Mouse (Mus musculus) midbrain, embryonic 14.5 days (tissue): ENCODE measurements at regions not wholly inside any gene's neighbourhood (a gene's known extent, or its start where the extent isn't known, plus 50 kb on each side); places are given as distances from the start of the nearest gene placed in this dataset.

Experiments
- ATAC-seq: fragments of 200-750 bp; cut with Nextera tagmentation; 2 replicates; pipeline ENCODE4 v1.8.0; 2017; ENCODE audit warnings: moderate number of reproducible peaks, moderate library complexity; ENCODE audit not compliant: low FRiP score, low TSS enrichment
- DNase-seq: peaks from one replicate; pipeline ENCODE4 v3.0.0-alpha.2; 2015
- H3K27ac ChIP-seq: fragments of 300-500 bp; sonication (generic); replicated peaks from 2 replicates; pipeline ENCODE4 v1.5.1; 2014; ENCODE audit warnings: mild to moderate bottlenecking, low read depth, low read length, moderate library complexity
- H3K27me3 ChIP-seq: fragments of 300-500 bp; sonication (generic); 2 replicates; pipeline ENCODE4 v1.6.1; 2014; ENCODE audit warnings: low read length, control low read depth, mixed read lengths; ENCODE audit not compliant: control insufficient read depth, insufficient read depth
- H3K36me3 ChIP-seq: fragments of 300-500 bp; sonication (generic); 2 replicates; pipeline ENCODE4 v1.6.1; 2014; ENCODE audit warnings: low read length, control low read depth; ENCODE audit not compliant: control insufficient read depth, insufficient read depth
- H3K4me1 ChIP-seq: fragments of 300-500 bp; sonication (generic); 2 replicates; pipeline ENCODE4 v1.6.1; 2014; ENCODE audit warnings: mild to moderate bottlenecking, antibody characterized with exemption, low read length, control low read depth; ENCODE audit not compliant: control insufficient read depth, insufficient read depth
- H3K4me2 ChIP-seq: fragments of 300-500 bp; sonication (generic); 2 replicates; pipeline ENCODE4 v1.6.1; 2014; ENCODE audit warnings: mild to moderate bottlenecking, low read length, moderate library complexity
- H3K4me3 ChIP-seq: fragments of 300-500 bp; sonication (generic); replicated peaks from 2 replicates; pipeline ENCODE4 v1.5.1; 2014; ENCODE audit warnings: low read depth, low read length
- H3K9ac ChIP-seq: fragments of 300-500 bp; sonication (generic); replicated peaks from 2 replicates; pipeline ENCODE4 v1.6.1; 2014; ENCODE audit warnings: mild to moderate bottlenecking, low read length, moderate library complexity
- H3K9me3 ChIP-seq: fragments of 300-500 bp; sonication (generic); 2 replicates; pipeline ENCODE4 v1.6.1; 2016; ENCODE audit warnings: low read length, control low read depth, mixed read lengths; ENCODE audit not compliant: control insufficient read depth
- WGBS: fragments of 180-500 bp; shearing (Covaris S2); extraction: QIAGEN DNeasy Blood & Tissue Kit; methylation state at CpG from one replicate; pipeline ENCODE4 v1.1.7; 2014; 5-methylcytosine and 5-hydroxymethylcytosine counted together

GRCm38 (mm10) chrX:63594118-63594814, 557.7 kb downstream of the Gm6760 start:
- 27% methylated on average over 2 of the region's 2 CpGs for WGBS
- DNase-seq (peak; percentile 44), ATAC-seq (no peak; the same call in 1 of the 2 replicates)
- no peaks in the 10 kb centered on the region for H3K27me3 ChIP-seq
- H3K4me3 ChIP-seq, result no peak overlapping the region
- H3K4me1 ChIP-seq, result no peaks in the 10 kb centered on the region
- no peak overlapping the region for H3K4me2 ChIP-seq
- no peaks in the 10 kb centered on the region for H3K9me3 ChIP-seq
- H3K27ac ChIP-seq, result no peak overlapping the region
- H3K36me3 ChIP-seq, result no peaks in the 10 kb centered on the region
- no peak overlapping the region for H3K9ac ChIP-seq
